Mouse (Mus musculus): ENCODE data around the gene Fam131b.

- TF ChIP-seq ZC3H11A (IDR thresholded peaks at IDR 0.05; ENCODE audit: borderline replicate concordance, low read depth, low read length) (no peak), MAFK (IDR thresholded peaks at IDR 0.05; ENCODE audit: insufficient read depth, low read depth, low read length) (no peak), CHD2 (IDR thresholded peaks at IDR 0.05; ENCODE audit: low read depth, low read length) (no peak)
Observed at GRCm38 (mm10) chr6:42359364-42360147, 35.1 kb upstream of the Fam131b start.
